Mouse (Mus musculus): ENCODE data around the gene Snca. TPM values are rescaled to one million over a fixed set of nuclear protein-coding genes. Genes with fewer than 3 reads are reported as not detected.
A peak's percentile ranks its signal among the peaks of the same experiment; 100 is the strongest.

Gene Snca
- total RNA-seq (2021) = 1 to 10 TPM; 5.7 to 8.9 TPM
- long read RNA-seq, experiment 1, transcript Snca-201 (6 exons, 1,280 nt) = major isoform, 7 of 7 reads
- long read RNA-seq, experiment 1, partial matches to known transcripts = 0 of 7 reads
- long read RNA-seq, experiment 1, other reads (novel, unspliced or antisense) = 0 of 7 reads
- long read RNA-seq, experiment 2 = 0 reads

DNA sequence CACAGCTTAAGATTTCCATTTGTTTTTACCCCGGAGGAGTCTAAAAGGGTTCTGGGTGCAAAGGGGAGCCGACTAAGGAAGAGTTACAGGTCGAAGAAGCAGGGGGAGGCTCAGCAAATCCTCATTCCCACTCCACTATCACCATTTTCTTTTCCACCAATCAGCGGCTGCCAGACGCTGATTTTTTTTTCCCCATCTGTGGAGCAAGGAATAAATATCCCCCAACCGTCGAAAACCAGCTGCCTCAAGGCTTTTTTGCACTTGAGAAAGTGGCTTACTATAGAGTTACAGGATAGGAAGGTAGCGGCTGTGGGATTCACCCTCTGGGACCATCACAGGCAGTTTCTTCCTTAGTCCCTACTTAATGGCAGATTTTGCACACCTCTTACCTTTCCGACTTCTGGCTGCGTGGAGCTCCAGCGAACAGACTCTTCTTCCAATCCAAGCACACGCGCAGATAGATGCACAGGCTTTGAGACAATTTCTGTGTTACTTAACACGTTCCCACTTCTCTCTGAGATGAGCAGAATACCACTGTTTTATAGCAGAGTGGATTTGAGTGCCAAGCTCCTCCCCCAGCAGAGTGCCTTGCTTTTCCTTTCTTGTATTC, at the start of gene Snca:
Gene Snca, minus strand, starts transcription at position 574 of the 610 bp plus-strand sequence.
- DNase-seq = peak; percentile 2 to 27

GRCm38 (mm10) chr6:60870126-60870525, 40.5 kb upstream of the Snca start:
- DNase-seq = no peak

DNA sequence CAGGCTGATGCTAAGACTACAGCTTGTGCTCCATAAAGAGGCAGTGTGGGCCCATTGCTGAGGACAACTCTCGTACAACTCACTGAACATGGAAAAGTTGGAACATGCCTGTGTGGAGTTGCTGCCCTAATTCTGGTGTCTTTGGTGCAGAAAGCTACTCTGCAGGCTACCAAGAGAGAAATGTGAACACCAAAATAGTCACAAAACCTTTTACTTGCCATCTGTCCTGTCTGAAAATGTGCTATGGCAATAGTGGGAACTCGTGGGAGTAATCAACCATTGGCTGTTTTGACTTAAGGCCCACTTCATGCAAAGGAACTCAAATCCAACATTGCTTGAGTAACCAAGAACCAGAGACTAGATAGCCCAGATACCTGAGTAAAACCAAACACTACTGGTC, 26.9 kb upstream of the Snca start:
- DNase-seq = no peak

DNA sequence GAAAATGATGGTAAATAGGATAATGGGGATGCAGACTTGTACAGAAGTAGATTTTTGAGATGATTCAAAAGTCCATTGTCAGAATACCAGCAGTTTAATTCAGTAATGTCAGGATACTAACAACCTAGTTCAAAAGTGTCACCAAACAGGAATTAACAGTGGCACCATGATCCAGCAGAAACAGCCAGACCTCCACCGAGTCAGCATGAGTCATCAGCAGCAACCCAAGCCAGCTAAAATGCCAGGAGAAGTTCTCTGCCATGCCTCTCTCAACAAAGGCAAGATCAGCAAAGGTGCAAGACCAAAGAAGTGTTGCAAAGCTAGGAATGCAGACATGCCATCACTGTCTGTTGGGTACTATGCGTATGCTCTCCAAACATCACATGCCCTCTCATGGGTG, 22.0 kb upstream of the Snca start:
- DNase-seq = no peak

GRCm38 (mm10) chr6:60828429-60829264, 1.0 kb downstream of the Snca start:
- peak; percentile 48 to 53 for DNase-seq

DNA sequence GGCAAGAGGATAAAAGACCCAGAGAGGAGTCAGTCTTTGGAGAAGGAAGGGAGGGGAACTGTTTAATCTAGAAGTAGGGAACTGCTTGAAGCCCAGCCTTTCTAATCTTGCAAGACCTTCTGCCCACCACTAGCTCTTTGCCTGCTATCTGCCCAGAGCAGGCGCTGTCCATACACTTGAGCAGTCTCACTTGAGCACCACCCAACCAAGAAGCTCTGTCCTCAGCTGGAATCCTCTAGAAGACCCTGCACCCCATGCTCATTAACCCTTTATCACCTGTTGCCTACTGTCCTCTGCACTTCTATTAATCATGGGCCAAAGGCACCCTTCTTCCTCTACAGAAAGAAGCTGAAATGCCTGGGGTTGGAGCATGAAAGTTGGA, 1.6 kb downstream of the Snca start:
- DNase-seq = no peak

GRCm38 (mm10) chr6:60827290-60827689, 2.4 kb downstream of the Snca start:
- DNase-seq = no peak

DNA sequence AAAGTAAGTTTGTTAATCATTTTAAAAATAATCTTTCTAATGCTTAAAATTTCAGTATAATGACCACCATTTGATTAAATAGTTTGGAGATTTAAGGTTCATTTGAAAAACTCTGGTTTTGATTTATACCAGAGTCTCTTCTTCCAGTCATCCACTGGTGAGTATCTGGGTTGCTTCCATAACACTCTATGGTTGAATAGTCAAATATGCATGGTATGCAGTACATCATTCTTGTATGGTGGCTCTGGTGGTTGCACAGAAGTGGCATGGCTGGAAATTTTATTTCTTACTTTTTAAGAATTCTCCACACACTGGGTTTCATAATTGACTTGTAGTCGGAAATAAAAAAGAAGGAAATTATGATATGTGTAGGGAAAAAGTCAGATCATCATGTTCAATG, 10.4 kb downstream of the Snca start:
- DNase-seq = no peak

- DNase-seq = no peak
Measured at GRCm38 (mm10) chr6:60813516-60813915, 16.1 kb downstream of the Snca start.

DNA sequence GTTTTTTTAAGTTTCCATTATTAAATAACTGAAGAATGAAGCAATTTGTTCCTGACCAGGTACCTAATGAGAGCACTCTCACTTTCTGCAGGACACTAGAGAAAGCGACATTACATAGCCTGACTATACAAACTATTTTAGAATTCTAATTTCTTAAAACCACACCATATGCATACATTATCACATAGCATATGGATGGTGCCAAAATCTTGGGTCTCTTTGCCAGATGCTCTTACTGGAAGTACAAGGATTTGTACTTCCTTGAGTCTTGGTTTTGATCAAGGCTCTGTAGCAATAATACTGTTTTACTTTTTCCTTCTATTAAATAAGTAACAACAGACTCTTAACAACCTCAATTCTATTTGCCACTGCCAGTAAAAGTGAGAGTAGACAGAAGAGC, 31.4 kb downstream of the Snca start:
- DNase-seq = no peak

GRCm38 (mm10) chr6:60793659-60794365, 35.8 kb downstream of the Snca start:
- DNase-seq = no peak

GRCm38 (mm10) chr6:60786955-60787354, 42.7 kb downstream of the Snca start:
- no peak for DNase-seq

- DNase-seq = no peak
Measured at GRCm38 (mm10) chr6:60771899-60772298, 57.8 kb downstream of the Snca start.

DNA sequence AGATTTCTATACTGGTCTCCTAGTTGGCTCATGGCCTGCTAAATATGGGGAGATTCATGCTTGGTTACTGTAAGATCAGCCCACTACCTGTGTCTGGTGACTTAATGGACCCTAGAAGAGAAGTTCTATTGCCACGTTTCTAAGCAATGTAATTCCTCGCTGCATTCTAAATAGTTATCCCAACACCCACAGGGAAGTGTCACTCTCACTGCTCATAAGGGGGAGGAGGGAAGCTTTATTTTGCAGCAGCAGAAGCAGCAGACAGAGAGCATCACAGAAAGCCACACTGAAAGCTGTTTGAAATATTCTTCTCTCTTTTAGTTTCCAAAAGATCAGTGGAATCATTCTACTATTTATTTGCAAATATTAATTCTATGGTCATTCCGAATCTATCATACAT, 64.0 kb downstream of the Snca start:
- DNase-seq = no peak

DNA sequence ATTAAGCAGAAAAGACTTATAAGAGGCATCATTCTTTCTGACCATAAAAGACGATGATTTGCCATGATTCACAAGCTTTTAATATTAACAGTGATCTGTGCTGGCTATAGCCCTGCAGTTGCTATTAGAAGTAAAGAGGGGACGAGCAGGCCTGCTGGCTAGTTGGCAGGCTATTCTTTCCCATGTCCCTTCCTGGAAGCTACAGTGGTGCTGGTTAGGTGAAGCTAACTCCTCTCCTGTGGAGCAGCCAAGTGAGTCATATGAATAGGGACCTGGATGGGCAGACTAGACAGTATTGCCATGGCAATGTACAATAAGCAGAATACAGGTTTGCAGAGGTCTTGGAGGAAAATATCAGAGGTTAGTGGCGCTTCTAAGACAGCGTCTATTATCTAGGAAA, 66.8 kb downstream of the Snca start:
- DNase-seq = no peak

GRCm38 (mm10) chr6:60761710-60762109, 67.9 kb downstream of the Snca start:
- no peak for DNase-seq

DNA sequence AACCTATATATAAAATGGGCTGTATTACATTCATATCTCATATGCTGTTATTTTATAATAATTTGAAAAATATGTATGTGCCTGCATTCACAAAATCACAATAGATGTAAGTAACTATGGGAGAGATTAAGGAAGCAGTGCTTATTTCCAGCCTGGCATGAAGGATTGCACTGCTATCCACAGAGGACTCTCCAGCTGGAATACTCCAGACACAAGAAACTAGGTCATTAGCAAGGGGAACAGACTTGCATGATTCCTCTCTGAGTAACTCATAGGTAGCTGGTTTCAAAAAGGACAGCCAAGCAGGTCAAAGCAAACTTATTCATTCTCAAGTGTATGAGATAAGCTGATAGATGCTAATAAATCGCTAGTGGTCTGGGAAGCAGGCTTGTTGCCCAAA, 74.7 kb downstream of the Snca start:
- no peak for DNase-seq

GRCm38 (mm10) chr6:60745965-60746364, 83.7 kb downstream of the Snca start:
- no peak for DNase-seq

- DNase-seq = no peak
Measured at GRCm38 (mm10) chr6:60741427-60742071, 88.1 kb downstream of the Snca start.

DNA sequence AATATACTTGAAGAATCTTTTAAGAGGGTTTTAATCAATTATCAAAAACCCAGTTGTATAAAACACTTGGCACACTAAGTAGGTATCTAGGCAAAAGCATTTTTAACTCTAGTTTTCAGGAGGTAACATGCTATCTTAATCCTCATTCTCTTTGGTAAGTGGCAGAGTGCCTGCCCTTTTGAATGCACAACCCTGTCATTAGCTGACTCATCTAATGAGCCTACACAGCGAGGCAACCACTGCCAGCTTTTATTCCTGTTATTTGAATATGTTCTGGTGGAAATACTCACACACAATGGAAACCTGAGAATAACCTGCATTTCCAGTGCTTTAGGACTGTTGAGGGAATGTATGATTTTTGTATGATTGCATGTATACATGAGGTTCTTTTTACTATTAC, 89.9 kb downstream of the Snca start:
- peak in 1 of 2 experiments; percentile 16 for DNase-seq

DNA sequence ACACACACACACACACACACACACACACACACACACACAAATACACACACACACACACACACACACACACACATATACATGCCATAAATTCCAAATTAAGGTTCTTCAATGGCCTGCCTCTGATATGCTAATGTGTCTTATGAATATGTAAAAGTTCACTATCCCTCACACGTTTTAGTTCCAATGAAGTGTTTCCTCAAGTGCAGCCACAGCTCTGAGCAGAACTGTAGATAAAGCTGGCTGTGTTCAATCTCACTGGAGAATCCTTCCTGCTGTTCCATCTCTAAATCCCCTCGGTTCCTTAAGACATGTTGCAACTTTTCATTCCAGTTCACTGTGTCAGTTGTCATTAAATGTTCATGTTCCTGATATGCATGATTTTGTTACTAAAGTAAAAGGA, 98.5 kb downstream of the Snca start:
- DNase-seq = no peak

DNA sequence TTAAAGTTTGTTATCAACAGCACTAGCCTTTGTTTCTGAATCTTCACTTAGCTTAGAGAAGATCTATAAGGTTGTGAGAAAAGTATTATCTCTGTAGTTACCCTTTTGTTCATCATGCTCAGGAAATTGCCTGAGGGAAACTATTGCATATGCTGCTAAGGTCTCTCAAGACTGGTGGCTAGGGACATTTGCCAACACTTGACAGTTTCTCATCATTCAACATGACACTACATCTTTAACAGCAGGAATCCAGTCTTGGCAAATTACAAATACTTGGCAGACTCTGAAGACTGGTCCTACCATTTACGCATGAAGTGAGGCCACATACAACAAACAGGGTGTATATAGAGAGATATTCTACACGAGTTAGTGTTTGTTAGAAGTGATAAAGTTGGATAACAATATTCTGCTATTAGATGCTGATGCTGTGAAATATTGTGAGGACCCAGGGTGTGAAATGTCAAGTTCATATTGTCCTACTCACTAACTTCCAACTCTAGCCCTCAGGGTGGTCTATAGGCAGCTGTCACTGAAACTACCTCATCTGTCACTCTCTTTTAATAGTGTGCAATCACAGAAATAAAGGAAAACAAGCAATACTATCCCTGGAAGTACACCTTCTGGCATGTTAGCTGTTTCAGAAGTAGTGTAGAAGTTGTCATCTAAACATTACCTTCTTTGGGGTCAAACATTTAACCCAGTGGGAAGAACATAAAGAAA, 105.4 kb downstream of the Snca start:
- DNase-seq = no peak

Measured in adrenal gland, postnatal 36 days (tissue).